Mouse (Mus musculus): ENCODE results near the gene Crip1.

- TF ChIP-seq CTCF (IDR thresholded peaks at IDR 0.05): peak; percentile 84
- TF ChIP-seq EP300 (IDR thresholded peaks at IDR 0.05): 0 out of 2 replicates have a peak, but pooled peaks have one; percentile 23
These were observed 1.9 kb upstream of the Crip1 start for GRCm38 (mm10) chr12:113144001-113144756.

Data from lung, postnatal 0 days (tissue).